Mouse (Mus musculus) hindbrain, postnatal 0 days (tissue): ENCODE measurements at regions not wholly inside any gene's neighbourhood (a gene's known extent, or its start where the extent isn't known, plus 50 kb on each side); places are given as distances from the start of the nearest gene placed in this dataset.

Experiments
- ATAC-seq: fragments of 200-750 bp; cut with Nextera tagmentation; 2 replicates; pipeline ENCODE4 v1.8.0; 2017; ENCODE audit warnings: mild to moderate bottlenecking, moderate TSS enrichment, moderate library complexity
- DNase-seq: peaks from one replicate; pipeline ENCODE4 v3.0.0-alpha.2; 2015; ENCODE audit warnings: low spot score
- H3K27ac ChIP-seq: fragments of 300-500 bp; sonication (generic); 2 replicates; pipeline ENCODE4 v1.5.1; 2014; ENCODE audit warnings: mild to moderate bottlenecking
- H3K27me3 ChIP-seq: fragments of 300-500 bp; sonication (generic); 2 replicates; pipeline ENCODE4 v1.6.1; 2014; ENCODE audit warnings: low read length, mixed read lengths; ENCODE audit not compliant: insufficient read depth
- H3K36me3 ChIP-seq: fragments of 300-500 bp; sonication (generic); 2 replicates; pipeline ENCODE4 v1.6.1; 2014; ENCODE audit warnings: low read length, mixed read lengths; ENCODE audit not compliant: insufficient read depth
- H3K4me1 ChIP-seq: fragments of 300-500 bp; sonication (generic); 2 replicates; pipeline ENCODE4 v1.6.1; 2014; ENCODE audit warnings: antibody characterized with exemption, low read length, mixed read lengths; ENCODE audit not compliant: insufficient read depth
- H3K4me2 ChIP-seq: fragments of 300-500 bp; sonication (generic); 2 replicates; pipeline ENCODE4 v1.6.1; 2014; ENCODE audit warnings: low read depth, mild to moderate bottlenecking, low read length, moderate library complexity, mixed read lengths
- H3K4me3 ChIP-seq: fragments of 300-500 bp; sonication (generic); 2 replicates; pipeline ENCODE4 v1.5.1; 2014; ENCODE audit warnings: low read length
- H3K9ac ChIP-seq: fragments of 300-500 bp; sonication (generic); replicated peaks from 2 replicates; pipeline ENCODE4 v1.6.1; 2014; ENCODE audit warnings: mild to moderate bottlenecking, low read length, moderate library complexity, mixed read lengths
- H3K9me3 ChIP-seq: fragments of 300-500 bp; sonication (generic); 2 replicates; pipeline ENCODE4 v1.6.1; 2016; ENCODE audit warnings: low read length, mixed read lengths
- CTCF ChIP-seq: IDR thresholded peaks from 2 replicates; pipeline ENCODE4 v1.5.1; 2016; ENCODE audit warnings: antibody characterized with exemption, control low read depth, low read depth
- WGBS: fragments of 180-500 bp; shearing (Covaris S2); extraction: QIAGEN DNeasy Blood & Tissue Kit; methylation state at CpG from one replicate; pipeline ENCODE4 v1.1.7; 2014; 5-methylcytosine and 5-hydroxymethylcytosine counted together

- ATAC-seq (no peak), DNase-seq (no peak)
- no peak for TF ChIP-seq CTCF
- Histone ChIP-seq H3K27ac (no peak overlapping the region), H3K4me3 (no peak overlapping the region), H3K36me3 (no peaks in the 10 kb centered on the region), H3K4me1 (no peaks in the 10 kb centered on the region), H3K27me3 (no peaks in the 10 kb centered on the region), H3K4me2 (no peak overlapping the region), H3K9ac (no peak overlapping the region), H3K9me3 (no peaks in the 10 kb centered on the region)
- 90% methylated on average over 12 of the region's 12 CpGs for WGBS
These were observed 200.1 kb upstream of the Zdhhc25 start for GRCm38 (mm10) chr15:88399989-88400388.

- Histone ChIP-seq H3K4me3 (no peak overlapping the region), H3K27ac (no peak overlapping the region), H3K27me3 (no peaks in the 10 kb centered on the region), H3K4me2 (no peak overlapping the region), H3K9ac (no peak overlapping the region), H3K9me3 (no peaks in the 10 kb centered on the region), H3K4me1 (no peaks in the 10 kb centered on the region), H3K36me3 (no peaks in the 10 kb centered on the region)
- ATAC-seq (no peak), DNase-seq (peak; percentile 32)
- 45% methylated on average over 9 of the region's 9 CpGs for WGBS
- TF ChIP-seq CTCF, result peak; percentile 56
These were observed 199.3 kb upstream of the Zdhhc25 start for GRCm38 (mm10) chr15:88400787-88401186.

GRCm38 (mm10) chr15:88408461-88409379, 191.4 kb upstream of the Zdhhc25 start:
- Histone ChIP-seq H3K4me1 (no peaks in the 10 kb centered on the region), H3K9me3 (no peaks in the 10 kb centered on the region), H3K9ac (no peak overlapping the region), H3K36me3 (no peaks in the 10 kb centered on the region), H3K27me3 (no peaks in the 10 kb centered on the region), H3K27ac (peak overlapping the region; percentile 52; the same call in 1 of the 2 replicates), H3K4me2 (no peak overlapping the region), H3K4me3 (no peak overlapping the region)
- WGBS, result 31% methylated on average over 20 of the region's 20 CpGs
- ATAC-seq, result peak; percentile 83
- peak; percentile 67 for DNase-seq
- TF ChIP-seq CTCF, result no peak

- Histone ChIP-seq H3K4me1 (no peaks in the 10 kb centered on the region), H3K27me3 (no peaks in the 10 kb centered on the region), H3K9ac (no peak overlapping the region), H3K4me3 (no peak overlapping the region), H3K4me2 (no peak overlapping the region), H3K9me3 (no peaks in the 10 kb centered on the region), H3K36me3 (no peaks in the 10 kb centered on the region), H3K27ac (no peak overlapping the region)
- TF ChIP-seq CTCF, result no peak
- 75% methylated on average over 4 of the region's 4 CpGs for WGBS
- ATAC-seq, result no peak
- no peak for DNase-seq
These were observed 185.9 kb upstream of the Zdhhc25 start for GRCm38 (mm10) chr15:88414206-88414605.

- 41% methylated on average over 8 of the region's 8 CpGs for WGBS
- peak; percentile 39 for DNase-seq
- no peak for ATAC-seq
These were observed 181.2 kb upstream of the Zdhhc25 start for GRCm38 (mm10) chr15:88418881-88419280.

GRCm38 (mm10) chr15:88428441-88428840, 171.7 kb upstream of the Zdhhc25 start:
- Histone ChIP-seq H3K36me3 (no peaks in the 10 kb centered on the region), H3K27me3 (no peaks in the 10 kb centered on the region), H3K4me3 (no peak overlapping the region), H3K9me3 (peaks cover 3% of the 10 kb centered on the region), H3K9ac (no peak overlapping the region), H3K4me2 (no peak overlapping the region), H3K27ac (no peak overlapping the region), H3K4me1 (no peaks in the 10 kb centered on the region)
- TF ChIP-seq CTCF, result no peak
- no peak for ATAC-seq
- DNase-seq, result no peak
- 69% methylated on average over 7 of the region's 7 CpGs for WGBS

More at GRCm38 (mm10) chr15:88418881-88419280, 181.2 kb upstream of the Zdhhc25 start:
- TF ChIP-seq CTCF, result no peak
- Histone ChIP-seq H3K4me3 (no peak overlapping the region), H3K4me1 (no peaks in the 10 kb centered on the region), H3K9me3 (peaks cover 7% of the 10 kb centered on the region), H3K36me3 (no peaks in the 10 kb centered on the region), H3K27ac (no peak overlapping the region), H3K27me3 (no peaks in the 10 kb centered on the region), H3K4me2 (no peak overlapping the region), H3K9ac (no peak overlapping the region)

- Histone ChIP-seq H3K36me3 (no peaks in the 10 kb centered on the region), H3K27me3 (no peaks in the 10 kb centered on the region), H3K9me3 (no peaks in the 10 kb centered on the region), H3K4me2 (no peak overlapping the region), H3K27ac (no peak overlapping the region), H3K4me3 (no peak overlapping the region), H3K4me1 (no peaks in the 10 kb centered on the region), H3K9ac (no peak overlapping the region)
- ATAC-seq (peak; percentile 40; the same call in 1 of the 2 replicates), DNase-seq (peak; percentile 67)
- no peak for TF ChIP-seq CTCF
- WGBS, result 68% methylated on average over 7 of the region's 7 CpGs
These were observed 169.2 kb upstream of the Zdhhc25 start for GRCm38 (mm10) chr15:88430941-88431340.
